Mouse (Mus musculus): Measurements from ENCODE around the gene Hexim2.

The Hexim2 gene

GRCm38 (mm10) chr11:103141101-103141943 lies 9.1 kb downstream of the Hexim2 start:
- DNase-seq (ENCODE audit: low read depth), result no peak

- peak; percentile 40 for DNase-seq (ENCODE audit: low read depth)
These were observed 9.7 kb downstream of the Hexim2 start for GRCm38 (mm10) chr11:103141944-103142255.

- peak; percentile 84 for DNase-seq (ENCODE audit: low read depth)
These were observed 10.4 kb downstream of the Hexim2 start for GRCm38 (mm10) chr11:103142441-103143182.

- DNase-seq (ENCODE audit: low read depth), result peak; percentile 88
These were observed 12.4 kb downstream of the Hexim2 start for GRCm38 (mm10) chr11:103144309-103145285.

GRCm38 (mm10) chr11:103146386-103146785 lies 14.2 kb downstream of the Hexim2 start:
- DNase-seq (ENCODE audit: low read depth), result no peak

- DNase-seq (ENCODE audit: low read depth), result no peak
These were observed 15.5 kb downstream of the Hexim2 start for GRCm38 (mm10) chr11:103147766-103148165.

- no peak for DNase-seq (ENCODE audit: low read depth)
These were observed 17.5 kb downstream of the Hexim2 start for GRCm38 (mm10) chr11:103149771-103150170.

- peak; percentile 93 for DNase-seq (ENCODE audit: low read depth)
These were observed 26.6 kb downstream of the Hexim2 start for GRCm38 (mm10) chr11:103158621-103159478.

- DNase-seq (ENCODE audit: low read depth), result no peak
These were observed 28.5 kb downstream of the Hexim2 start for GRCm38 (mm10) chr11:103160738-103161137.

- DNase-seq (ENCODE audit: low read depth), result peak; percentile 54
These were observed 29.2 kb downstream of the Hexim2 start for GRCm38 (mm10) chr11:103161449-103161848.

- peak; percentile 79 for DNase-seq (ENCODE audit: low read depth)
These were observed 29.9 kb downstream of the Hexim2 start for GRCm38 (mm10) chr11:103162132-103162531.

- no peak for DNase-seq (ENCODE audit: low read depth)
These were observed 32.2 kb downstream of the Hexim2 start for GRCm38 (mm10) chr11:103164391-103164790.

GRCm38 (mm10) chr11:103168690-103169390 lies 36.6 kb downstream of the Hexim2 start:
- DNase-seq (ENCODE audit: low read depth), result peak; percentile 75

GRCm38 (mm10) chr11:103169664-103170063 lies 37.4 kb downstream of the Hexim2 start:
- no peak for DNase-seq (ENCODE audit: low read depth)

- no peak for DNase-seq (ENCODE audit: low read depth)
These were observed 37.9 kb downstream of the Hexim2 start for GRCm38 (mm10) chr11:103170111-103170493.

GRCm38 (mm10) chr11:103170494-103171285 lies 38.5 kb downstream of the Hexim2 start, which contains the start of gene Fmnl1:
Gene Fmnl1 (plus strand): TSS chr11:103171107.
- DNase-seq (ENCODE audit: low read depth), result peak; percentile 46

- DNase-seq (ENCODE audit: low read depth), result no peak
These were observed 39.0 kb downstream of the Hexim2 start for GRCm38 (mm10) chr11:103171286-103171620.

- DNase-seq (ENCODE audit: low read depth), result no peak
These were observed 39.6 kb downstream of the Hexim2 start for GRCm38 (mm10) chr11:103171703-103172391.

GRCm38 (mm10) chr11:103172392-103173040 lies 40.3 kb downstream of the Hexim2 start:
- no peak for DNase-seq (ENCODE audit: low read depth)
